Mouse (Mus musculus): ENCODE results near the gene Vamp8.

DNA sequence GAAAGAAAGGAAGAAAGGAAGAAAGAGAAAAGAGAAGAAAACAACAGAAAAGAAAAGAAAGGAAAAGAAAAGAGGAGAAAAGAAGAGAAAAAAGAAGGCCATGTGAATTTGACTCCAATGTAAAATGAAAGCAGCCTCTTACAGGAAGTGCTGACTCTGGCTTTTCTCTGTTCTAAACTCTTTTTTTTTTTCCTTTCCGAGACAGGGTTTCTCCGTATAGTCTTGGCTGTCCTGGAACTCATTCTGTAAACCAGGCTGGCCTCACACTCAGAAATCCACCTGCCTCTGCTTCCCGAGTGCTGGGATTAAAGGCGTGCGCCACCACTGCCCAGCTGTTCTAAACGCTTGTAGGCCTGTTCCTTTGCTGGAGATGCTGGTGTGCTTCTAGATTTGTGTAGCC, 8.0 kb downstream of the Vamp8 start:
- TF ChIP-seq POLR2A (IDR thresholded peaks at IDR 0.05; ENCODE audit: borderline replicate concordance, insufficient read depth, low read length) (no peak), CTCF (IDR thresholded peaks at IDR 0.05; ENCODE audit: borderline replicate concordance, insufficient read depth, low read depth, low read length) (no peak)
